Mouse (Mus musculus) MEL (cell line): ENCODE data around the gene Eif5a. TPM values are rescaled to one million over a fixed set of nuclear protein-coding genes. Genes with fewer than 3 reads are reported as not detected.

Experiments used
- DNase-seq: peaks from one replicate; pipeline ENCODE4 v3.0.0; 2011; ENCODE audit warnings: low read depth, low spot score
- H3K27ac ChIP-seq: 2 replicates; pipeline ENCODE4 v1.5.1; 2012; ENCODE audit warnings: low read depth, mild to moderate bottlenecking, control low read depth, low read length, moderate library complexity; ENCODE audit not compliant: control insufficient read depth
- H3K27me3 ChIP-seq, 2 experiments: fragments of 150-350 bp in 1 of 2; sonication (generic) in 1 of 2; 2 replicates each; pipeline ENCODE4 v1.6.1; 2012; ENCODE audit warnings: low read length in 2 of 2, mild to moderate bottlenecking in 2 of 2, improper control_type of control experiment in 1 of 2, moderate library complexity in 1 of 2; ENCODE audit not compliant: insufficient read depth in 2 of 2, control insufficient read depth in 1 of 2
- H3K36me3 ChIP-seq, 2 experiments: 2 replicates each; pipeline ENCODE4 v1.6.1; 2012 to 2014; ENCODE audit warnings: low read length in 2 of 2, improper control_type of control experiment in 1 of 2, inconsistent platforms in 1 of 2, mild to moderate bottlenecking in 1 of 2; ENCODE audit not compliant: insufficient read depth in 2 of 2, control insufficient read depth in 1 of 2
- H3K4me1 ChIP-seq, 2 experiments: fragments of 150-350 bp in 1 of 2; sonication (generic) in 1 of 2; 2 replicates each; pipeline ENCODE4 v1.6.1; 2012; ENCODE audit warnings: low read length in 2 of 2, improper control_type of control experiment in 1 of 2, mild to moderate bottlenecking in 1 of 2; ENCODE audit not compliant: insufficient read depth in 2 of 2, control insufficient read depth in 1 of 2
- H3K4me3 ChIP-seq, 2 experiments: fragments of 150-350 bp in 1 of 2; sonication (generic) in 1 of 2; 2 replicates each; pipeline ENCODE4 v1.5.1; 2012; ENCODE audit warnings: low read depth in 2 of 2, low read length in 2 of 2, mild to moderate bottlenecking in 2 of 2, moderate library complexity in 2 of 2, control low read depth in 1 of 2, improper control_type of control experiment in 1 of 2; ENCODE audit not compliant: control insufficient read depth in 1 of 2, insufficient read depth in 1 of 2
- H3K79me2 ChIP-seq: 2 replicates; pipeline ENCODE4 v1.6.1; 2012; ENCODE audit warnings: mild to moderate bottlenecking, low read length, moderate library complexity; ENCODE audit not compliant: control insufficient read depth, poor library complexity, insufficient read depth
- H3K9ac ChIP-seq: 2 replicates; pipeline ENCODE4 v1.6.1; 2012; ENCODE audit warnings: low read depth, mild to moderate bottlenecking, control low read depth, low read length, moderate library complexity; ENCODE audit not compliant: control insufficient read depth, poor library complexity, severe bottlenecking
- H3K9me3 ChIP-seq: fragments of 150-350 bp; sonication (generic); replicated peaks from 2 replicates; pipeline ENCODE4 v1.6.1; 2012; ENCODE audit warnings: mild to moderate bottlenecking, low read length, improper control_type of control experiment, moderate library complexity; ENCODE audit not compliant: insufficient read depth
- BHLHE40 ChIP-seq: IDR thresholded peaks from 2 replicates; pipeline ENCODE4 v1.6.1; 2012; ENCODE audit warnings: low read depth, mild to moderate bottlenecking, inconsistent platforms, low read length, improper control_type of control experiment, borderline replicate concordance
- CHD1 ChIP-seq: IDR thresholded peaks from 2 replicates; pipeline ENCODE4 v1.6.1; 2012; ENCODE audit warnings: low read depth, mild to moderate bottlenecking, inconsistent platforms, low read length, improper control_type of control experiment
- CTCF ChIP-seq, 3 experiments: IDR thresholded peaks in 2 of 3; conservative IDR thresholded peaks in 1 of 3; 2 replicates each; pipeline ENCODE4 v1.5.1; 2011 to 2012; ENCODE audit warnings: low read length in 3 of 3, low read depth in 2 of 3, mild to moderate bottlenecking in 2 of 3, improper control_type of control experiment in 1 of 3, inconsistent platforms in 1 of 3, mixed read lengths in 1 of 3, moderate library complexity in 1 of 3; ENCODE audit not compliant: control insufficient read depth in 1 of 3, insufficient read depth in 1 of 3, poor library complexity in 1 of 3, severe bottlenecking in 1 of 3
- E2F4 ChIP-seq: IDR thresholded peaks from 2 replicates; pipeline ENCODE4 v1.6.1; 2011; ENCODE audit warnings: low read depth, low read length, improper control_type of control experiment, borderline replicate concordance
- EP300 ChIP-seq, 2 experiments: IDR thresholded peaks; 2 replicates each; pipeline ENCODE4 v1.6.1; 2011; ENCODE audit warnings: improper control_type of control experiment in 2 of 2, low read length in 2 of 2, low read depth in 1 of 2, mild to moderate bottlenecking in 1 of 2
- ETS1 ChIP-seq: IDR thresholded peaks from 2 replicates; pipeline ENCODE4 v1.6.1; 2012; ENCODE audit warnings: low read depth, mild to moderate bottlenecking, inconsistent platforms, low read length, improper control_type of control experiment, moderate library complexity
- GATA1 ChIP-seq: IDR thresholded peaks from 2 replicates; pipeline ENCODE4 v1.6.1; 2011; ENCODE audit warnings: low read depth, low read length, improper control_type of control experiment
- JUND ChIP-seq: IDR thresholded peaks from 2 replicates; pipeline ENCODE4 v1.6.1; 2011; ENCODE audit warnings: low read depth, mild to moderate bottlenecking, improper control_type of control experiment, low read length
- KAT2A ChIP-seq: conservative IDR thresholded peaks from 2 replicates; pipeline ENCODE4 v1.6.1; 2012; ENCODE audit warnings: low read depth, low read length, improper control_type of control experiment, inconsistent platforms
- MYB ChIP-seq: IDR thresholded peaks from 2 replicates; pipeline ENCODE4 v1.6.1; 2011; ENCODE audit warnings: mild to moderate bottlenecking, low read depth, low read length, improper control_type of control experiment
- MYC ChIP-seq: IDR thresholded peaks from 2 replicates; pipeline ENCODE4 v1.6.1; 2011; ENCODE audit warnings: low read depth, mild to moderate bottlenecking, low read length, improper control_type of control experiment, moderate library complexity
- NELFE ChIP-seq: IDR thresholded peaks from 2 replicates; pipeline ENCODE4 v1.6.1; 2011; ENCODE audit warnings: low read depth, low read length, improper control_type of control experiment
- NRF1 ChIP-seq: IDR thresholded peaks from 2 replicates; pipeline ENCODE4 v1.6.1; 2014; ENCODE audit warnings: low read depth, mild to moderate bottlenecking, inconsistent platforms, low read length, improper control_type of control experiment, moderate library complexity; ENCODE audit not compliant: poor library complexity, insufficient read depth, severe bottlenecking
- POLR2A ChIP-seq, 2 experiments: IDR thresholded peaks; 2 replicates each; pipeline ENCODE4 v1.6.1; 2011 to 2012; ENCODE audit warnings: low read length in 2 of 2, mild to moderate bottlenecking in 2 of 2, control low read depth in 1 of 2, improper control_type of control experiment in 1 of 2, low read depth in 1 of 2, moderate library complexity in 1 of 2; ENCODE audit not compliant: control insufficient read depth in 1 of 2, insufficient read depth in 1 of 2, poor library complexity in 1 of 2
- RAD21 ChIP-seq: IDR thresholded peaks from 2 replicates; pipeline ENCODE4 v1.6.1; 2011; ENCODE audit warnings: mild to moderate bottlenecking, low read depth, low read length, improper control_type of control experiment
- SIN3A ChIP-seq: IDR thresholded peaks from 2 replicates; pipeline ENCODE4 v1.6.1; 2012; ENCODE audit warnings: low read length, improper control_type of control experiment, inconsistent platforms
- TAL1 ChIP-seq: IDR thresholded peaks from 2 replicates; pipeline ENCODE4 v1.6.1; 2012; ENCODE audit warnings: mild to moderate bottlenecking, inconsistent platforms, low read length, moderate library complexity, mixed read lengths
- TBP ChIP-seq: IDR thresholded peaks from 2 replicates; pipeline ENCODE4 v1.8.0; 2011; ENCODE audit warnings: low read depth, low read length, improper control_type of control experiment
- UBTF ChIP-seq: IDR thresholded peaks from 2 replicates; pipeline ENCODE4 v1.6.1; 2012; ENCODE audit warnings: low read depth, mild to moderate bottlenecking, inconsistent platforms, low read length, improper control_type of control experiment, moderate library complexity, borderline replicate concordance; ENCODE audit not compliant: insufficient read depth
- USF1 ChIP-seq: IDR thresholded peaks from 2 replicates; pipeline ENCODE4 v1.6.1; 2014; ENCODE audit warnings: low read depth, mild to moderate bottlenecking, inconsistent platforms, low read length, improper control_type of control experiment, moderate library complexity
- USF2 ChIP-seq, 2 experiments: IDR thresholded peaks; 2 replicates each; pipeline ENCODE4 v1.6.1; 2011 to 2012; ENCODE audit warnings: improper control_type of control experiment in 2 of 2, low read length in 2 of 2, borderline replicate concordance in 1 of 2, inconsistent platforms in 1 of 2, low read depth in 1 of 2, mild to moderate bottlenecking in 1 of 2; ENCODE audit not compliant: insufficient read depth in 1 of 2
- ZC3H11A ChIP-seq: IDR thresholded peaks from 2 replicates; pipeline ENCODE4 v1.6.1; 2012; ENCODE audit warnings: low read depth, mild to moderate bottlenecking, inconsistent platforms, low read length, improper control_type of control experiment
- ZMIZ1 ChIP-seq: IDR thresholded peaks from 2 replicates; pipeline ENCODE4 v1.6.1; 2012; ENCODE audit warnings: low read depth, mild to moderate bottlenecking, inconsistent platforms, low read length, improper control_type of control experiment, moderate library complexity
- ZNF384 ChIP-seq: IDR thresholded peaks from 2 replicates; pipeline ENCODE4 v1.6.1; 2012; ENCODE audit warnings: low read depth, mild to moderate bottlenecking, inconsistent platforms, low read length, improper control_type of control experiment
- polyA plus RNA-seq, 2 experiments: library from polyadenylated mRNA; stranded (reverse) in 1 of 2; unstranded in 1 of 2; fragments of >175 nt in 1 of 2; fragments of >200 nt in 1 of 2; gene quantifications; 2 replicates each; pipeline versions ENCODE4 v1.2.1 to v1.2.4; 2012; ENCODE audit warnings: low replicate concordance in 2 of 2, low read depth in 1 of 2; ENCODE audit not compliant: insufficient read length in 2 of 2, insufficient read depth in 1 of 2, missing spikeins in 1 of 2
- total RNA-seq: library from RNA; depleted of rRNA; stranded (reverse); fragments of 300-350 nt; gene quantifications from 2 replicates; pipeline ENCODE4 v1.2.3, GENCODE M21; 2012

The Eif5a gene
- total and polyA plus RNA-seq, 3 experiments, result 1,272 to 3,185 (median 1,428) TPM

DNA sequence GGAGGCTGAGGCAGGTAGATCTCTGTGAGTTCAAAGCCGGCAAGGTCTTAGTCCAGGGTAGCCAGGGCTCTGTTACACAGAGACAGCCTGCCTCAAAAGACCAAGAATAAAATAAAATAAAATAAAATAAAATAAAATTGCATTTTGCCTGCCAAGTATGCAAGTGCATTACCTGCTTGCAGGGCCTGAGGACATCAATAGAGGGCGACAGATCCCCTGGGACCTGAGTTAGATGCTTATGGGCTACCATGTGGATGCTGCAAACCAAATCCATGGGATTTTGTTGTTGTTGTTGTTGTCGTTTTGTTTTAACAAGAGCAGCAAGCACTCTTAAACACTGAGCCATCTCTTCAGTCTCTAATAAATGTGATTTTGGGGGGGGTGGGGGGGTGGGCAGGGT, 10.5 kb upstream of the Eif5a start:
- H3K4me1 ChIP-seq, result peaks cover 9 to 37% of the 10 kb centered on the region in 2 experiments; a peak in 3 of 4 replicates
- peak overlapping the region; percentile 99 for H3K27ac ChIP-seq
- H3K27me3 ChIP-seq, result no peaks in the 10 kb centered on the region
- no peaks in the 10 kb centered on the region for H3K9me3 ChIP-seq
- H3K9ac ChIP-seq, result peak overlapping the region; percentile 56
- peaks cover 0 to 36% of the 10 kb centered on the region in 2 experiments; a peak in 2 of 4 replicates for H3K36me3 ChIP-seq
- no peaks in the 10 kb centered on the region for H3K79me2 ChIP-seq
- DNase-seq, result peak; percentile 59
- peak; percentile 39 to 66 (median 47) for TF ChIP-seq CTCF (IDR thresholded peaks at IDR 0.05 in 2 of 3, conservative IDR thresholded peaks at IDR 0.05 in 1 of 3; ENCODE audit: control insufficient read depth in 1 of 3, insufficient read depth in 1 of 3, low read depth in 2 of 3, low read length in 3 of 3, poor library complexity in 1 of 3, severe bottlenecking in 1 of 3)
- peak; percentile 3; the same call in 1 of the 2 replicates for TF ChIP-seq RAD21
- no peak for TF ChIP-seq MYC
- H3K4me3 ChIP-seq, result peak overlapping the region in 1 of 2 experiments; percentile 47; a peak in 2 of 4 replicates

DNA sequence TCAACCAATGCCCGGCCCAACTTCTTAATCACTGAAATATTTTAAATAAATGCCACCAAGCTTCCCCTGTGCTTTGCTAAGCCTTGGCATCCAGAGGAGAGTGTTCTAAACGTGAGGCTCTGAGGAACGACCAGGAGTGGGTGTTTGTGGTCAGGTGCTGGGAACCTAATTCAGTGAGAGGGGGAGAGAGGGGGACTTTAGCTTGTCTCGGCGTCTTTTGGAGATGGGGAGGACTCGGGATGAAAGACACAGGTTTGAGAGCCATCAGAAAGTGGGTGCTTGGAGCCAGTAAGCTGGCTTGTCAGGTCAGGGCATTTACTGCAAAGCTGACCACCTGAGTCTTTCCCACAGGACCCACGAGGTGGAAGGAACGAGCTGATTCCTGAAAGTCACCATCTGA, 10.0 kb upstream of the Eif5a start:
- H3K4me3 ChIP-seq, result peak overlapping the region; percentile 17 to 47
- H3K9me3 ChIP-seq, result no peaks in the 10 kb centered on the region
- peaks cover 9 to 37% of the 10 kb centered on the region in 2 experiments; a peak in 3 of 4 replicates for H3K4me1 ChIP-seq
- peak overlapping the region; percentile 56 for H3K9ac ChIP-seq
- H3K36me3 ChIP-seq, result peaks cover 0 to 36% of the 10 kb centered on the region in 2 experiments; a peak in 2 of 4 replicates
- peak; percentile 43 for DNase-seq
- no peaks in the 10 kb centered on the region for H3K79me2 ChIP-seq
- no peaks in the 10 kb centered on the region for H3K27me3 ChIP-seq
- peak overlapping the region; percentile 99 for H3K27ac ChIP-seq
- TF ChIP-seq USF1, result no peak
- no peak for TF ChIP-seq RAD21
- TF ChIP-seq E2F4, result no peak
- 0 out of 2 replicates have a peak, but pooled peaks have one; percentile 1 for TF ChIP-seq SIN3A
- TF ChIP-seq JUND, result no peak
- TF ChIP-seq UBTF, result no peak
- TF ChIP-seq ZNF384, result peak; percentile 63; the same call in 1 of the 2 replicates
- no peak for TF ChIP-seq NRF1
- TF ChIP-seq GATA1, result no peak

DNA sequence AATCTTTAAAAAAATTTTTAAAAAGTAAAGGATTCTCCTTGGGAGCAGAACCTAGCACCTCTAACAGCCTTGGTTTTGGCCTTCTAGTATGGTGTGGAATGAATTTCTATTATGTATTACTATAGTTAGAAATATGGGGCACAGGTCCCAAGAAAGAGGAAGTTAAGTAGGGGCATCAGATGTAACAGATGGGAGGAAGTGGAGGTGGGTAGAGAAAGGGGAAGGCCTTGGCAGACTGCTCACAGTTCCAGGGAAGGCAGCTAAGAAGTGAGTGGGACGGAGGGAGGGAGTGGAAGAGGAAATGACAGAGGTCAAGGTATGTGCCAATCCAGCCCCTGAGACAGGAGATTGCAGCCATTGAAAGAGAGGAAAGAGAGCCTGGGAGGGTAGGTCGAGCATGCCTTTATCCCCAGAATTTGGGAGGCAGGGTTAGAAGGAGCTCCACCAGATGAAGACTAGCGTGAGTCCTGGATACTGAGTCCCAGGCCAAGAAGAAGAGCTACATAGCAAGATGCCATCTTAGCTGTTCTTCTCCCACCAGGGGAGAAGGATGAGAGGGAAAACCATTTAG, 9.3 kb upstream of the Eif5a start:
- peak; percentile 96 for DNase-seq
- Histone ChIP-seq H3K9ac (peak overlapping the region; percentile 56), H3K27me3 (no peaks in the 10 kb centered on the region), H3K9me3 (no peaks in the 10 kb centered on the region), H3K4me1 (peaks cover 9 to 37% of the 10 kb centered on the region in 2 experiments; a peak in 3 of 4 replicates), H3K27ac (peak overlapping the region; percentile 99), H3K79me2 (no peaks in the 10 kb centered on the region), H3K4me3 (peak overlapping the region; percentile 45 to 47), H3K36me3 (peaks cover 0 to 36% of the 10 kb centered on the region in 2 experiments; a peak in 2 of 4 replicates)
- TF ChIP-seq BHLHE40 (no peak), RAD21 (no peak), USF2 (IDR thresholded peaks at IDR 0.05; ENCODE audit: borderline replicate concordance in 1 of 2, insufficient read depth in 1 of 2, low read depth in 1 of 2, low read length in 2 of 2) (no peak), TBP (0 out of 2 replicates have a peak, but pooled peaks have one; percentile 12), KAT2A (no peak), MYB (no peak), TAL1 (peak; percentile 45), EP300 (IDR thresholded peaks at IDR 0.05; ENCODE audit: low read depth in 1 of 2, low read length in 2 of 2) (peak; percentile 76 to 78), CHD1 (peak; percentile 49; the same call in 1 of the 2 replicates), SIN3A (peak; percentile 54), ETS1 (peak; percentile 92), POLR2A (IDR thresholded peaks at IDR 0.05; ENCODE audit: control insufficient read depth in 1 of 2, insufficient read depth in 1 of 2, low read depth in 1 of 2, low read length in 2 of 2, poor library complexity in 1 of 2) (peak in 1 of 2 experiments; percentile 51; a peak in 1 of 4 replicates), MYC (peak; percentile 23; the same call in 1 of the 2 replicates), NELFE (peak; percentile 49; the same call in 1 of the 2 replicates), ZC3H11A (no peak; the same call in 1 of the 2 replicates), ZMIZ1 (no peak)
